Mouse (Mus musculus) c-Kit-positive CD71-positive TER-119-negative erythroid progenitor cells, embryonic 14.5 days (primary cell): ENCODE measurements at regions not wholly inside any gene's neighbourhood (a gene's known extent, or its start where the extent isn't known, plus 50 kb on each side); places are given as distances from the start of the nearest gene placed in this dataset.

ENCODE experiments used
- DNase-seq: peaks from one replicate; pipeline ENCODE4 v3.0.0-alpha.2; 2013; ENCODE audit warnings: low read depth

GRCm38 (mm10) chr9:90827474-90827873 lies 534.7 kb upstream of the Zic4 start:
- DNase-seq, result no peak

DNA sequence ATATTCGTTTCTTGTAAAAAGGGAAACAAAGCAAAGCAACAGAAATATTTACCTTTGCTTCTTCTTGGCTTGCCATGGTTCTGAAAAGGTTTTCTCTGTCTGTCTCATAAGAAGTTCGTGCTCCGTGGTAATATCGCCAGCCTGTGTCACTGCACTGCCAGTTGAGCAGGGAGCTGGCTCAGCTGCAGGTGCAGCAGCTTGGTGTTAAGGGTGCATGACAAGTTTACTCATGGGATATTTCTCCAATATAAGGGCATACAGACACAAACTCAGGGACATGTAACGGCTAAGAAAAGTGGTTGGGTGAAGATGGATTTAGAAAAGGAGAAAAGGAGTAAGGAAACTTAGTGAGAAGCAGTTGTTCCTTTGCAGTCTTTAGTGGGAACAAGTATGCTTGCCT lies 533.5 kb upstream of the Zic4 start:
- DNase-seq, result no peak

- no peak for DNase-seq
Observed at GRCm38 (mm10) chr9:90830704-90831103, 531.5 kb upstream of the Zic4 start.

GRCm38 (mm10) chr9:90833743-90834539 lies 528.3 kb upstream of the Zic4 start:
- no peak for DNase-seq

DNA sequence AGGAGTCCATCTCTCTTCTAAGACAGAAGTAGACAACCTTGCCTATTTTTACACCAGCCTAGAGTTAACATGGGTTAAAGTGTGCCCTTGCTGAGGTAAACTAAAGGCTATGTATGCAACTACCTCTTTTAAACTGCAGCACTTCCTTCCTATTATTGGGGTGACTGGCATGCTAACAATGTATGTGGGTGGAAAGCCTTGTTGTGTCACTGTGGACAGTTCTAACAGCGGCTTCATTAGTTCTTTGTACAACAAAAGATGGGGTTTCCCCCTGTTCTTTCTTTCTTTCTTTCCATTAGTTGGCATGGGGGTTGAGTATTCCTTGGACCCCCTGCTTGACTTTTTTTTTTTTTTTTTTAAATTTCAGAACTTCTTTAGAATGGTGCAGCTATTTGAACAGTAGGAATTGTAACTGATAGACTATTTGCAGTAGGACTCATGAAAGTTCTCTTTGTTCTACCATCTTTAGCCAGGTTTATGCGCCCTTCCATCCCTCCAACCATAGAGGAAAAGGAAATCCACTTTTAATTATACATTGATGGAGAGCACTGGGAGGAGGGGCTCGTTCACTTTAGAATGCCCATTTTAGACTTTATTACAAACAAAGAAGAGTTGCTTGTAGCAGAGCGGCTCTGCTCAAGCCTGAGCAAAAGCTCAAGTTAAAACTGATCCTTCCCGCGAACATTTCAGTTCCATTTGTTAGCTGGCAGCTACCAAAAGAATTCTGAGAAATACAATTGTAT lies 523.9 kb upstream of the Zic4 start:
- no peak for DNase-seq

DNA sequence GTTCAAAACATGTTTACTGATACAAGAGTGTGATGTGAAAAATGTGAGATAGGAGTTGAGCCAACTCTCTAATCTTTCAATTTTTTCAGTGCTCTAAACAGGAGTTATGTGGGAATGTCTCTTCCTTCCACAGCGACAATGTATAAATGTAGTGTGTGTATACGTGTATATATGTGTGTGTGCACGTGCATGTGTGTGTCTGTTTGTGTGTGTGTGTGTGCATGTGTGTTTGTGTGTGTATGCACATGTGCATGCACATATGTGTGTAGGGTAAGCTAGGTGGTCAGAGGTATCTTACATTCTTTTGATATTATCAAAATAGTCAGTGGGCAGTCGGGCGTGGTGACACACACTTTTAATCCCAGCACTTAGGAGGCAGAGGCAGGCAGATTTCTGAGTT lies 511.2 kb upstream of the Zic4 start:
- no peak for DNase-seq

DNA sequence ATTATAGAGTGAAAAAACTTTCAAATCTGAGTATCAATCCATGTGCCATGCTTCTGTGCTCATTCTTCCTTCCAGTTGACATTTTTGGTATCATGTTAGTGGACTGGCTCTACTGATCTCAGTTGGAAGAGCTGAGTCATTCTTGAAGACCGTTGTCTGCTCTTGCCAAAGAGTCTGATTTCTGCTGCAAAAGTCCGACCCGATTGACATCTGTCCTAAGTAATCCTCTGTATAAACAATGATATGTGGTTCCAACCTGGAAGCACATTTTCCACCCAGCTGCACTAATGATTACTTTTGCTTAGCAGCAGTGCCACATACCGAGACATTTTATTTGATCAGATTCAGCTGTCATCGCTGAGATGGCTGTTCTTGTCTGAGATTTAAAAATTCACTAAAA lies 490.6 kb upstream of the Zic4 start:
- DNase-seq, result no peak

DNA sequence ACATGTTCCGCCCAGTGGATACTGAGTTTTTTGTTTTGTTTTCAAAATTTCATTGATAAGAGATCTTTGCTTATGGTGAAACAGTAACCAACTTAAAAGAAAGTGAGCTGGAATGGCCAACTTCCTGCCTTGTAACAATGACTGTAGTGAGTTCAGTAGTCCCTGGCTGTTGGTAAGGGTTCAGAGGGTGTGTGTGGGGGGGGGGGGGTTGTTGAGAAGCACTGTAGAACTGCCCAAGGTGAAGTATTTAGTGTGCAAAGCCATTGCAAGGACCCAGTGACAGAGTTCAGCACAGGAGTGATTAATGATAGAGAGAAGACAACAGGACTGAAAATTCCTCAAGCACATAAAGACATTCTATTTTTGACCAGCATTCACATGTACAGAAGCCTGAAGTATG lies 477.7 kb upstream of the Zic4 start:
- DNase-seq, result no peak

DNA sequence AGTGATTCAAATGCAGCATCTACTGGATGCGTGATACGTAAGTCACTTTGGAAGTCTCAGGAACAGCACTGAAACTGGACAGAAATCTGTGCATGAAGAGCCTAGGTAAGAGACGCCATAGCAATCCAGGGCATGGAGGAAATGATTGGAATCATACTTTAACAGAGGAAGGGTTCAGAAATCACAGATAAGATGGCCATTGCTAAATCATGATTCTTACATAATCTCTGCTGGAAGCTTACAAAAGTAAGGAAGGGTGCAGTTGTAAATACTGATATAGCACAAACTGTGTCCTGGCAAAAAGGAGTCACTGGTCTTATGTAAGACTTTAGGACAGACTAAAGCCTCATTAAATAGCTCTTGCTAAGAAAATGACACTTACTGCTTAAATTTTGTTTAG lies 474.8 kb upstream of the Zic4 start:
- DNase-seq, result no peak

GRCm38 (mm10) chr9:90890801-90891200 lies 471.4 kb upstream of the Zic4 start:
- no peak for DNase-seq

GRCm38 (mm10) chr9:90892816-90893215 lies 469.4 kb upstream of the Zic4 start:
- no peak for DNase-seq

- no peak for DNase-seq
Observed at GRCm38 (mm10) chr9:90903557-90903956, 458.7 kb upstream of the Zic4 start.

DNA sequence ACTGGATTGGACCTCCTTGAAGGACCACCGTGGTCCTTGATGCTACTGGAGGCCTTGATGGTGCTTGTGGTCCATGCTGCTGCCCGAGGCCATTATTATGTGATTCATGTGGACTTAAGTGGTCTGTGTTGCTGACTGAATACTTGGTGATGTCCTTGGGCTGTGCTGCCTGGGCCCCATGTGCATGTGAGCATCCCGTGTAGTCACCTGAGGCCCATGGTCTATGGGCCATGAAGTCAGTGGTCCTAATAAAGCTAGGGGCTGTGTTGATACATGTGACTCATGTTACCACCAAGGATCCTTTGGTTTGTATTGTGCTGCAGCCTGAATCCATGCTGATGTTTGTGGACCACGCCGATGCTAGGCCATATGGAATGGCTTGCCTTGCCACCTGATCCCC lies 456.1 kb upstream of the Zic4 start:
- no peak for DNase-seq

GRCm38 (mm10) chr9:90906684-90907083 lies 455.5 kb upstream of the Zic4 start:
- DNase-seq, result no peak

GRCm38 (mm10) chr9:90954613-90955012 lies 407.6 kb upstream of the Zic4 start:
- no peak for DNase-seq

- no peak for DNase-seq
Observed at GRCm38 (mm10) chr9:90961436-90961835, 400.8 kb upstream of the Zic4 start.

GRCm38 (mm10) chr9:90964043-90964442 lies 398.2 kb upstream of the Zic4 start:
- no peak for DNase-seq

DNA sequence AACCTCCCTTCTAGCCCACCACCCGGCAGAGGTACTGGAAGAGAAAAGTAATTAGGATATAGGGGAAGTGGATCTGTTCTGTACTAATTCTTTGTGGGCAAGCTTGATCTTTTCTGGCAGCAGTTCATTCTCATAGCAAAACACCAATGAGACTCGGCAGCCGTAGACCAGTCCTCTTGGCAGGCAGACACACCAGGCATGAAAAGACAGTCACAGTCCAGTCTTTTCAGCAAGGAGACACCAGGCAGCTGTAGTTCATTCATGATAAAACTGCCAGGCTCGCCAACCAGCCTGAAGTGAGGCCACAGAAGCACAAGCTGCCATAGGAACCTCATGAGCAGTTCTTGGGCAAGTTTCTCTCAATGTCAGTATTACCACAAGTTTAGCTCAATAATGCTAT lies 383.5 kb upstream of the Zic4 start:
- no peak for DNase-seq

- no peak for DNase-seq
Observed at GRCm38 (mm10) chr9:90980023-90980802, 382.0 kb upstream of the Zic4 start.

DNA sequence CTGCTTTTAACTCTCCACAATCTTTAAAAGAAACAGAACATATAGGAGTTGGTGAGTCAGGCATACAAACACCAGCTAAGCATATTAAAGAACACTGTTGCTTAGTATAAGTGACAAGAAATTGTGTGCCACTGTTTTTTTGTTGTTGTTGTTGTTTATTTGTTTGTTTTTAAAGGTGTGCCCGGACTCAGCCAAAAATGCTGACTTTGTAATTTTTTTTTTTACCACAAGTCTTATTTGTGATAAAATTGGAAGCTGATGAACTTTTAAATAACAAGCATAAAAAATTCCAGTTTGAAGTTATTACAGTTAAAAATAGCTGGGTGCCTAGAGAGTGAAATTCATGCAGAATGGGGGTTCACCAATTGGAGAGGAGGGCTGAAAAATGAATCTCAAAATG lies 363.0 kb upstream of the Zic4 start:
- DNase-seq, result no peak

- DNase-seq, result no peak
Observed at GRCm38 (mm10) chr9:91004214-91004613, 358.0 kb upstream of the Zic4 start.

- DNase-seq, result no peak
Observed at GRCm38 (mm10) chr9:91040546-91040945, 321.7 kb upstream of the Zic4 start.

- DNase-seq, result no peak
Observed at GRCm38 (mm10) chr9:91048569-91048968, 313.6 kb upstream of the Zic4 start.
